Mouse (Mus musculus) MEL (cell line): Measurements from ENCODE around the gene Prph2. TPM values are rescaled to one million over a fixed set of nuclear protein-coding genes. Genes with fewer than 3 reads are reported as not detected.
A peak's percentile ranks its signal among the peaks of the same experiment; 100 is the strongest.

Experiments used
- DNase-seq: peaks from one replicate; pipeline ENCODE4 v3.0.0; 2011; ENCODE audit warnings: low read depth, low spot score
- H3K27ac ChIP-seq: 2 replicates; pipeline ENCODE4 v1.5.1; 2012; ENCODE audit warnings: low read depth, mild to moderate bottlenecking, control low read depth, low read length, moderate library complexity; ENCODE audit not compliant: control insufficient read depth
- H3K27me3 ChIP-seq, 2 experiments: fragments of 150-350 bp in 1 of 2; sonication (generic) in 1 of 2; 2 replicates each; pipeline ENCODE4 v1.6.1; 2012; ENCODE audit warnings: low read length in 2 of 2, mild to moderate bottlenecking in 2 of 2, improper control_type of control experiment in 1 of 2, moderate library complexity in 1 of 2; ENCODE audit not compliant: insufficient read depth in 2 of 2, control insufficient read depth in 1 of 2
- H3K36me3 ChIP-seq, 2 experiments: 2 replicates each; pipeline ENCODE4 v1.6.1; 2012 to 2014; ENCODE audit warnings: low read length in 2 of 2, improper control_type of control experiment in 1 of 2, inconsistent platforms in 1 of 2, mild to moderate bottlenecking in 1 of 2; ENCODE audit not compliant: insufficient read depth in 2 of 2, control insufficient read depth in 1 of 2
- H3K4me1 ChIP-seq, 2 experiments: fragments of 150-350 bp in 1 of 2; sonication (generic) in 1 of 2; 2 replicates each; pipeline ENCODE4 v1.6.1; 2012; ENCODE audit warnings: low read length in 2 of 2, improper control_type of control experiment in 1 of 2, mild to moderate bottlenecking in 1 of 2; ENCODE audit not compliant: insufficient read depth in 2 of 2, control insufficient read depth in 1 of 2
- H3K4me3 ChIP-seq, 2 experiments: fragments of 150-350 bp in 1 of 2; sonication (generic) in 1 of 2; 2 replicates each; pipeline ENCODE4 v1.5.1; 2012; ENCODE audit warnings: low read depth in 2 of 2, low read length in 2 of 2, mild to moderate bottlenecking in 2 of 2, moderate library complexity in 2 of 2, control low read depth in 1 of 2, improper control_type of control experiment in 1 of 2; ENCODE audit not compliant: control insufficient read depth in 1 of 2, insufficient read depth in 1 of 2
- H3K79me2 ChIP-seq: 2 replicates; pipeline ENCODE4 v1.6.1; 2012; ENCODE audit warnings: mild to moderate bottlenecking, low read length, moderate library complexity; ENCODE audit not compliant: control insufficient read depth, poor library complexity, insufficient read depth
- H3K9ac ChIP-seq: 2 replicates; pipeline ENCODE4 v1.6.1; 2012; ENCODE audit warnings: low read depth, mild to moderate bottlenecking, control low read depth, low read length, moderate library complexity; ENCODE audit not compliant: control insufficient read depth, poor library complexity, severe bottlenecking
- H3K9me3 ChIP-seq: fragments of 150-350 bp; sonication (generic); replicated peaks from 2 replicates; pipeline ENCODE4 v1.6.1; 2012; ENCODE audit warnings: mild to moderate bottlenecking, low read length, improper control_type of control experiment, moderate library complexity; ENCODE audit not compliant: insufficient read depth
- BHLHE40 ChIP-seq: IDR thresholded peaks from 2 replicates; pipeline ENCODE4 v1.6.1; 2012; ENCODE audit warnings: low read depth, mild to moderate bottlenecking, inconsistent platforms, low read length, improper control_type of control experiment, borderline replicate concordance
- CHD1 ChIP-seq: IDR thresholded peaks from 2 replicates; pipeline ENCODE4 v1.6.1; 2012; ENCODE audit warnings: low read depth, mild to moderate bottlenecking, inconsistent platforms, low read length, improper control_type of control experiment
- CHD2 ChIP-seq: IDR thresholded peaks from 2 replicates; pipeline ENCODE4 v1.6.1; 2011; ENCODE audit warnings: low read length, improper control_type of control experiment
- CTCF ChIP-seq, 3 experiments: IDR thresholded peaks in 2 of 3; conservative IDR thresholded peaks in 1 of 3; 2 replicates each; pipeline ENCODE4 v1.5.1; 2011 to 2012; ENCODE audit warnings: low read length in 3 of 3, low read depth in 2 of 3, mild to moderate bottlenecking in 2 of 3, improper control_type of control experiment in 1 of 3, inconsistent platforms in 1 of 3, mixed read lengths in 1 of 3, moderate library complexity in 1 of 3; ENCODE audit not compliant: control insufficient read depth in 1 of 3, insufficient read depth in 1 of 3, poor library complexity in 1 of 3, severe bottlenecking in 1 of 3
- E2F4 ChIP-seq: IDR thresholded peaks from 2 replicates; pipeline ENCODE4 v1.6.1; 2011; ENCODE audit warnings: low read depth, low read length, improper control_type of control experiment, borderline replicate concordance
- ELF1 ChIP-seq: IDR thresholded peaks from 2 replicates; pipeline ENCODE4 v1.6.1; 2014; ENCODE audit warnings: low read depth, mild to moderate bottlenecking, inconsistent platforms, low read length, improper control_type of control experiment, moderate library complexity
- ETS1 ChIP-seq: IDR thresholded peaks from 2 replicates; pipeline ENCODE4 v1.6.1; 2012; ENCODE audit warnings: low read depth, mild to moderate bottlenecking, inconsistent platforms, low read length, improper control_type of control experiment, moderate library complexity
- GATA1 ChIP-seq: IDR thresholded peaks from 2 replicates; pipeline ENCODE4 v1.6.1; 2011; ENCODE audit warnings: low read depth, low read length, improper control_type of control experiment
- HCFC1 ChIP-seq: IDR thresholded peaks from 2 replicates; pipeline ENCODE4 v1.6.1; 2012; ENCODE audit warnings: low read depth, mild to moderate bottlenecking, inconsistent platforms, low read length, improper control_type of control experiment, moderate library complexity
- KAT2A ChIP-seq: conservative IDR thresholded peaks from 2 replicates; pipeline ENCODE4 v1.6.1; 2012; ENCODE audit warnings: low read depth, low read length, improper control_type of control experiment, inconsistent platforms
- MAFK ChIP-seq: IDR thresholded peaks from 2 replicates; pipeline ENCODE4 v1.6.1; 2011; ENCODE audit warnings: low read depth, mild to moderate bottlenecking, low read length, improper control_type of control experiment, borderline replicate concordance
- MAX ChIP-seq: IDR thresholded peaks from 2 replicates; pipeline ENCODE4 v1.6.1; 2011; ENCODE audit warnings: low read length, improper control_type of control experiment
- MXI1 ChIP-seq: IDR thresholded peaks from 2 replicates; pipeline ENCODE4 v1.6.1; 2011; ENCODE audit warnings: mild to moderate bottlenecking, low read depth, low read length, improper control_type of control experiment
- MYB ChIP-seq: IDR thresholded peaks from 2 replicates; pipeline ENCODE4 v1.6.1; 2011; ENCODE audit warnings: mild to moderate bottlenecking, low read depth, low read length, improper control_type of control experiment
- MYC ChIP-seq: IDR thresholded peaks from 2 replicates; pipeline ENCODE4 v1.6.1; 2011; ENCODE audit warnings: low read depth, mild to moderate bottlenecking, low read length, improper control_type of control experiment, moderate library complexity
- NELFE ChIP-seq: IDR thresholded peaks from 2 replicates; pipeline ENCODE4 v1.6.1; 2011; ENCODE audit warnings: low read depth, low read length, improper control_type of control experiment
- NRF1 ChIP-seq: IDR thresholded peaks from 2 replicates; pipeline ENCODE4 v1.6.1; 2014; ENCODE audit warnings: low read depth, mild to moderate bottlenecking, inconsistent platforms, low read length, improper control_type of control experiment, moderate library complexity; ENCODE audit not compliant: poor library complexity, insufficient read depth, severe bottlenecking
- POLR2A ChIP-seq, 2 experiments: IDR thresholded peaks; 2 replicates each; pipeline ENCODE4 v1.6.1; 2011 to 2012; ENCODE audit warnings: low read length in 2 of 2, mild to moderate bottlenecking in 2 of 2, control low read depth in 1 of 2, improper control_type of control experiment in 1 of 2, low read depth in 1 of 2, moderate library complexity in 1 of 2; ENCODE audit not compliant: control insufficient read depth in 1 of 2, insufficient read depth in 1 of 2, poor library complexity in 1 of 2
- POLR2AphosphoS2 ChIP-seq: IDR thresholded peaks from 2 replicates; pipeline ENCODE4 v1.6.1; 2011; ENCODE audit warnings: low read length, improper control_type of control experiment
- POLR2AphosphoS5 ChIP-seq: IDR thresholded peaks from 2 replicates; pipeline ENCODE4 v1.6.1; 2012; ENCODE audit warnings: low read depth, borderline replicate concordance, mild to moderate bottlenecking, inconsistent platforms, low read length, moderate library complexity, mixed read lengths
- RAD21 ChIP-seq: IDR thresholded peaks from 2 replicates; pipeline ENCODE4 v1.6.1; 2011; ENCODE audit warnings: mild to moderate bottlenecking, low read depth, low read length, improper control_type of control experiment
- SIN3A ChIP-seq: IDR thresholded peaks from 2 replicates; pipeline ENCODE4 v1.6.1; 2012; ENCODE audit warnings: low read length, improper control_type of control experiment, inconsistent platforms
- SMC3 ChIP-seq: IDR thresholded peaks from 2 replicates; pipeline ENCODE4 v1.6.1; 2011; ENCODE audit warnings: low read depth, low read length, improper control_type of control experiment
- TAL1 ChIP-seq: IDR thresholded peaks from 2 replicates; pipeline ENCODE4 v1.6.1; 2012; ENCODE audit warnings: mild to moderate bottlenecking, inconsistent platforms, low read length, moderate library complexity, mixed read lengths
- TBP ChIP-seq: IDR thresholded peaks from 2 replicates; pipeline ENCODE4 v1.8.0; 2011; ENCODE audit warnings: low read depth, low read length, improper control_type of control experiment
- UBTF ChIP-seq: IDR thresholded peaks from 2 replicates; pipeline ENCODE4 v1.6.1; 2012; ENCODE audit warnings: low read depth, mild to moderate bottlenecking, inconsistent platforms, low read length, improper control_type of control experiment, moderate library complexity, borderline replicate concordance; ENCODE audit not compliant: insufficient read depth
- USF1 ChIP-seq: IDR thresholded peaks from 2 replicates; pipeline ENCODE4 v1.6.1; 2014; ENCODE audit warnings: low read depth, mild to moderate bottlenecking, inconsistent platforms, low read length, improper control_type of control experiment, moderate library complexity
- USF2 ChIP-seq, 2 experiments: IDR thresholded peaks; 2 replicates each; pipeline ENCODE4 v1.6.1; 2011 to 2012; ENCODE audit warnings: improper control_type of control experiment in 2 of 2, low read length in 2 of 2, borderline replicate concordance in 1 of 2, inconsistent platforms in 1 of 2, low read depth in 1 of 2, mild to moderate bottlenecking in 1 of 2; ENCODE audit not compliant: insufficient read depth in 1 of 2
- ZC3H11A ChIP-seq: IDR thresholded peaks from 2 replicates; pipeline ENCODE4 v1.6.1; 2012; ENCODE audit warnings: low read depth, mild to moderate bottlenecking, inconsistent platforms, low read length, improper control_type of control experiment
- ZKSCAN1 ChIP-seq: IDR thresholded peaks from 2 replicates; pipeline ENCODE4 v1.6.1; 2012; ENCODE audit warnings: low read depth, mild to moderate bottlenecking, inconsistent platforms, low read length, improper control_type of control experiment, moderate library complexity
- polyA plus RNA-seq, 2 experiments: library from polyadenylated mRNA; stranded (reverse) in 1 of 2; unstranded in 1 of 2; fragments of >175 nt in 1 of 2; fragments of >200 nt in 1 of 2; gene quantifications; 2 replicates each; pipeline versions ENCODE4 v1.2.1 to v1.2.4; 2012; ENCODE audit warnings: low replicate concordance in 2 of 2, low read depth in 1 of 2; ENCODE audit not compliant: insufficient read length in 2 of 2, insufficient read depth in 1 of 2, missing spikeins in 1 of 2
- total RNA-seq: library from RNA; depleted of rRNA; stranded (reverse); fragments of 300-350 nt; gene quantifications from 2 replicates; pipeline ENCODE4 v1.2.3, GENCODE M21; 2012

Prph2 gene
- total and polyA plus RNA-seq, 3 experiments = not detected

DNA sequence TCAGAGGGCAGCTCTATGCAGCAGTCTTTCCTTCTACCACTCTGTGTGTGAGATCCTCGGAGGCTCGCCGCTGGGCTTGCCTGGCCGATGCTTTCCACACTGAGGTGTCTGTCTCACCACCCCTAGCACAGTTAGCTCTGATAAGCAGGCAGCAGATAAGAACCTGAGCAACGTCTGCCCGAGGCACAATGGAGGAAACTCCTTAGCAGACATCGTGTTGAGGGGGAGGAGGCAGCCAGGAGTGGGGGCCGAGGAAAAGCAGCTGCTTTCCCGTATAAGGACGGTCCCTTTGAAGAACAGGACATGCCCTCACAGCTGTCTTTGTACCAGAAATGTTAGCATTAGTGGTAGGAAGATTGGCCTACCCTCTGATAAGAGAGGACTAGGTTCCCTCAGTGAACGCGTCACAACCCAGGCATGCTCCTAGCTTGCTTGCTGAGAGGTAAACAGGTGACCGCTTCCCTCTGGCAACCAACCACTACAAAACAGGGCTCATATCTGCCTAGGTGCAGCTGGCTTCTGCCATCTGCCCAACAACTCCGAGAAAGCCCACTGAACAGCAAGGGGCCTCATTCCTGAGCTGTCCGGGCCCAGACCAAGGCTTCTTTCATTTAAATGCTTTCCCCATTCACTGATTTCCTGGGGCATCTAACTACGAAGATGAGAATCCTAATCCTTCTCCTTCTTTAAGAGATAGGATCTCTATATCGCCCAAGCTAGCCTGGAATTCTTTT is 24.2 kb upstream of the Prph2 start (continued):
- TF ChIP-seq USF1 (no peak), RAD21 (no peak), GATA1 (peak; percentile 95), TBP (peak; percentile 66; the same call in 1 of the 2 replicates), USF2 (IDR thresholded peaks at IDR 0.05; ENCODE audit: borderline replicate concordance in 1 of 2, insufficient read depth in 1 of 2, low read depth in 1 of 2, low read length in 2 of 2) (no peak), E2F4 (no peak), POLR2AphosphoS5 (no peak), ZKSCAN1 (0 out of 2 replicates have a peak, but pooled peaks have one; percentile 54), UBTF (no peak), POLR2A (IDR thresholded peaks at IDR 0.05; ENCODE audit: control insufficient read depth in 1 of 2, insufficient read depth in 1 of 2, low read depth in 1 of 2, low read length in 2 of 2, poor library complexity in 1 of 2) (peak in 1 of 2 experiments; percentile 65; a peak in 2 of 4 replicates), MYB (peak; percentile 80), TAL1 (peak; percentile 62), MYC (peak; percentile 43; the same call in 1 of the 2 replicates), MXI1 (peak; percentile 76; the same call in 1 of the 2 replicates), CHD2 (peak; percentile 37; the same call in 1 of the 2 replicates)
- TF ChIP-seq, all 39 proteins: peak for 24

- peak; percentile 88 for DNase-seq
- Histone ChIP-seq H3K9ac (peak overlapping the region; percentile 90), H3K27me3 (no peaks in the 10 kb centered on the region), H3K9me3 (no peaks in the 10 kb centered on the region), H3K4me1 (peaks cover 10 to 43% of the 10 kb centered on the region in 2 experiments; a peak in 3 of 4 replicates), H3K79me2 (peaks cover 23% of the 10 kb centered on the region), H3K36me3 (peaks cover 0 to 21% of the 10 kb centered on the region in 2 experiments; a peak in 2 of 4 replicates), H3K4me3 (peak overlapping the region; percentile 65 to 86), H3K27ac (peak overlapping the region; percentile 83)
- TF ChIP-seq MAFK (no peak), ETS1 (no peak; the same call in 1 of the 2 replicates), BHLHE40 (no peak), MYC (peak; percentile 97), CTCF (IDR thresholded peaks at IDR 0.05 in 2 of 3, conservative IDR thresholded peaks at IDR 0.05 in 1 of 3; ENCODE audit: control insufficient read depth in 1 of 3, insufficient read depth in 1 of 3, low read depth in 2 of 3, low read length in 3 of 3, poor library complexity in 1 of 3, severe bottlenecking in 1 of 3) (peak; percentile 68 to 88 (median 77)), RAD21 (peak; percentile 87), USF1 (0 out of 2 replicates have a peak, but pooled peaks have one; percentile 4), NRF1 (no peak), UBTF (no peak), CHD1 (no peak), MXI1 (peak; percentile 85), POLR2A (IDR thresholded peaks at IDR 0.05; ENCODE audit: control insufficient read depth in 1 of 2, insufficient read depth in 1 of 2, low read depth in 1 of 2, low read length in 2 of 2, poor library complexity in 1 of 2) (no peak), POLR2AphosphoS2 (no peak), HCFC1 (peak; percentile 56; the same call in 1 of the 2 replicates), KAT2A (no peak), ZC3H11A (peak; percentile 76), SMC3 (peak; percentile 75), GATA1 (no peak), ELF1 (no peak), SIN3A (peak; percentile 87), MAX (peak; percentile 74), TBP (no peak), NELFE (no peak)
Measured at GRCm38 (mm10) chr17:46888511-46889212, 21.6 kb upstream of the Prph2 start.
